8 mouse cellular contexts compared by ENCODE assay signal in the genomic region with DNA sequence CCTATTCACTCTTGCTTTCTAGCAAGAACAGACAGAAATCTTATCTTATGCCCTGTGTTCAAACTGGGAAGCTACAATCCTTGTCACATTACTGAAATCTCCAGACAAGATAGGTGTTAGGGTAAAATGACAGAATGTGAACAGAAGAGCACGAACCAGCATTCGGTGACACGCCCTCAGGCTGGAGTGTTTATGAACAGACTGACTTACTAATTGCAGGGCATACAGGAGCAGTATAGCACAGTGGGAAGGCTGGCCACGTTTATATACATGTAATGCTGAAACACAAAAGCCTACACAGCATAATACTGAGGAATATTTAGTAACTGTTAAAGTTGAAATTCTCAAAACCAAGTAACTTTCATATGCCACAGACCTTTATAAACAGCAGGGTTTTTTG.
DNase-seq lines count a peak whose midpoint lies in the region; ATAC-seq and TF ChIP-seq lines count a peak whose summit lies in the region.

No protein-coding gene starts in this region.

- H3K36me3 ChIP-seq in heart, embryonic 13.5 days, result no peaks in the 10 kb centered on the region
- H3K36me3 ChIP-seq in hindbrain, embryonic 14.5 days (replicated peaks; ENCODE audit: control insufficient read depth, insufficient read depth), result no peaks in the 10 kb centered on the region
- no peaks in the 10 kb centered on the region for H3K36me3 ChIP-seq in midbrain, embryonic 13.5 days

- H3K4me1 ChIP-seq in heart, embryonic 13.5 days, result peaks cover 16% of the 10 kb centered on the region
- peaks cover 2% of the 10 kb centered on the region; the same call in 1 of the 2 replicates for H3K4me1 ChIP-seq in cortical plate, adult 2 months (ENCODE audit: control insufficient read depth, insufficient read depth, low read length)
- peaks cover 26% of the 10 kb centered on the region for H3K4me1 ChIP-seq in hindbrain, embryonic 14.5 days (replicated peaks; ENCODE audit: control insufficient read depth, insufficient read depth, low read length)
- peaks cover 28% of the 10 kb centered on the region for H3K4me1 ChIP-seq in midbrain, embryonic 13.5 days (replicated peaks)

- peak overlapping the region; percentile 77 for H3K27ac ChIP-seq in heart, embryonic 13.5 days (replicated peaks)
- peak overlapping the region; percentile 15; the same call in 1 of the 2 replicates for H3K27ac ChIP-seq in cortical plate, adult 2 months (ENCODE audit: insufficient read depth, low read length)
- peak overlapping the region; percentile 97 for H3K27ac ChIP-seq in hindbrain, embryonic 14.5 days
- peak overlapping the region; percentile 94 for H3K27ac ChIP-seq in midbrain, embryonic 13.5 days

- H3K4me3 ChIP-seq in heart, embryonic 13.5 days, result peak overlapping the region; percentile 53
- peak overlapping the region; percentile 92; the same call in 1 of the 2 replicates for H3K4me3 ChIP-seq in cortical plate, adult 2 months (ENCODE audit: insufficient read depth, low read length)
- H3K4me3 ChIP-seq in hindbrain, embryonic 14.5 days (replicated peaks; ENCODE audit: low read length), result peak overlapping the region; percentile 48
- H3K4me3 ChIP-seq in midbrain, embryonic 13.5 days (replicated peaks), result peak overlapping the region; percentile 53

- no peak for TF ChIP-seq POLR2A in cortical plate, adult 2 months (IDR thresholded peaks at IDR 0.05; ENCODE audit: extremely low read depth, insufficient read depth, low read length)

- no peak for ATAC-seq in heart, embryonic 13.5 days (ENCODE audit: extremely low read depth, insufficient number of reproducible peaks, low FRiP score, low TSS enrichment)
- peak; percentile 61 for ATAC-seq in hindbrain, embryonic 14.5 days (ENCODE audit: low FRiP score)
- ATAC-seq in midbrain, embryonic 13.5 days, result peak; percentile 73
- no peak for ATAC-seq in megakaryocyte, adult 5-6 weeks (ENCODE audit: poor library complexity, severe bottlenecking)

- H3K4me2 ChIP-seq in heart, embryonic 13.5 days, result peak overlapping the region; percentile 78
- H3K4me2 ChIP-seq in hindbrain, embryonic 14.5 days (replicated peaks), result peak overlapping the region; percentile 59
- peak overlapping the region; percentile 76 for H3K4me2 ChIP-seq in midbrain, embryonic 13.5 days (replicated peaks)

- no peak for TF ChIP-seq CTCF in cortical plate, adult 2 months (IDR thresholded peaks at IDR 0.05; ENCODE audit: extremely low read depth, insufficient read depth, low read length)

- intact Hi-C loops in heart, postnatal 36 days (cut with DNase I), result no loop called here
- intact Hi-C loops in gastrocnemius, postnatal 14 days (cut with DNase I; ENCODE audit: low total_unique reads), result no loop called here

- H3K27me3 ChIP-seq in heart, embryonic 13.5 days (replicated peaks), result no peaks in the 10 kb centered on the region
- H3K27me3 ChIP-seq in hindbrain, embryonic 14.5 days (ENCODE audit: control insufficient read depth, insufficient read depth, low read length), result no peaks in the 10 kb centered on the region
- no peaks in the 10 kb centered on the region for H3K27me3 ChIP-seq in midbrain, embryonic 13.5 days

- peak overlapping the region; percentile 78 for H3K9ac ChIP-seq in heart, embryonic 13.5 days
- H3K9ac ChIP-seq in hindbrain, embryonic 14.5 days, result peak overlapping the region; percentile 84
- peak overlapping the region; percentile 74 for H3K9ac ChIP-seq in midbrain, embryonic 13.5 days (replicated peaks)

- no peaks in the 10 kb centered on the region for H3K9me3 ChIP-seq in heart, embryonic 13.5 days
- no peaks in the 10 kb centered on the region for H3K9me3 ChIP-seq in hindbrain, embryonic 14.5 days (ENCODE audit: control insufficient read depth, low read length)
- no peaks in the 10 kb centered on the region for H3K9me3 ChIP-seq in midbrain, embryonic 13.5 days

- DNase-seq in heart, postnatal 36 days, result no peak
- no peak for DNase-seq in hindbrain, embryonic 14.5 days (ENCODE audit: low spot score)
- no peak for DNase-seq in right cerebral cortex, postnatal 4 days
- DNase-seq in gastrocnemius, postnatal 14 days, result no peak

- WGBS in heart, embryonic 13.5 days, result 37% methylated on average over 4 of the region's 4 CpGs
- 27% methylated on average over 4 of the region's 4 CpGs for WGBS in hindbrain, embryonic 14.5 days
- WGBS in midbrain, embryonic 13.5 days, result 35% methylated on average over 4 of the region's 4 CpGs

Comparison
In these comparisons a context has a peak if more than half of its experiments do, and no peak if none do; other contexts are left out.
1. ATAC-seq: peak in hindbrain, embryonic 14.5 days (single experiment) and midbrain, embryonic 13.5 days (single experiment); none in heart, embryonic 13.5 days (single experiment) and megakaryocyte, adult 5-6 weeks (single experiment).
2. H3K27ac ChIP-seq: peak in every context shown above with its lines; median percentile 97 in hindbrain, embryonic 14.5 days; 94 in midbrain, embryonic 13.5 days; 77 in heart, embryonic 13.5 days; 15 in cortical plate, adult 2 months.
3. Peak in every context shown above with its lines, with median percentiles within 50 percentile points of each other: H3K4me2 ChIP-seq, H3K4me3 ChIP-seq and H3K9ac ChIP-seq.